Mouse (Mus musculus): ENCODE data around the gene Akr7a5. TPM values are rescaled to one million over a fixed set of nuclear protein-coding genes. Genes with fewer than 3 reads are reported as not detected.

The Akr7a5 gene
- polyA plus RNA-seq, 1 experiment from 2014 or later, result 139 TPM

GRCm38 (mm10) chr4:139272951-139273680 lies 37.4 kb upstream of the Akr7a5 start:
- Histone ChIP-seq H3K9ac (ENCODE audit: low read depth, low read length) (no peak overlapping the region), H3K27ac (ENCODE audit: low read depth, low read length) (no peak overlapping the region), H3K9me3 (ENCODE audit: control insufficient read depth, low read length) (no peaks in the 10 kb centered on the region), H3K4me1 (ENCODE audit: control insufficient read depth, insufficient read depth, low read length) (no peaks in the 10 kb centered on the region), H3K4me3 (ENCODE audit: low read length) (no peak overlapping the region), H3K27me3 (ENCODE audit: control insufficient read depth, insufficient read depth, low read length) (no peaks in the 10 kb centered on the region), H3K4me2 (replicated peaks; ENCODE audit: low read depth, low read length) (no peak overlapping the region), H3K36me3 (ENCODE audit: control insufficient read depth, insufficient read depth, low read length) (peaks cover 30% of the 10 kb centered on the region; the same call in 1 of the 2 replicates)
- 71% methylated on average over 10 of the region's 10 CpGs for WGBS
- ATAC-seq (ENCODE audit: low FRiP score, low TSS enrichment), result no peak

- Histone ChIP-seq H3K9me3 (ENCODE audit: control insufficient read depth, low read length) (no peaks in the 10 kb centered on the region), H3K27ac (ENCODE audit: low read depth, low read length) (no peak overlapping the region), H3K9ac (ENCODE audit: low read depth, low read length) (no peak overlapping the region), H3K4me1 (ENCODE audit: control insufficient read depth, insufficient read depth, low read length) (no peaks in the 10 kb centered on the region), H3K36me3 (ENCODE audit: control insufficient read depth, insufficient read depth, low read length) (peaks cover 23% of the 10 kb centered on the region; the same call in 1 of the 2 replicates), H3K4me3 (ENCODE audit: low read length) (no peak overlapping the region), H3K4me2 (replicated peaks; ENCODE audit: low read depth, low read length) (no peak overlapping the region), H3K27me3 (ENCODE audit: control insufficient read depth, insufficient read depth, low read length) (no peaks in the 10 kb centered on the region)
- 83% methylated on average over 7 of the region's 7 CpGs for WGBS
- no peak for ATAC-seq (ENCODE audit: low FRiP score, low TSS enrichment)
Measured at GRCm38 (mm10) chr4:139274573-139274972, 36.0 kb upstream of the Akr7a5 start.

GRCm38 (mm10) chr4:139276411-139276810 lies 34.1 kb upstream of the Akr7a5 start:
- Histone ChIP-seq H3K9ac (ENCODE audit: low read depth, low read length) (0 out of 2 replicates have a peak overlapping the region, but pooled peaks have one; percentile 12), H3K27ac (ENCODE audit: low read depth, low read length) (no peak overlapping the region), H3K27me3 (ENCODE audit: control insufficient read depth, insufficient read depth, low read length) (no peaks in the 10 kb centered on the region), H3K4me2 (replicated peaks; ENCODE audit: low read depth, low read length) (no peak overlapping the region), H3K9me3 (ENCODE audit: control insufficient read depth, low read length) (no peaks in the 10 kb centered on the region), H3K4me1 (ENCODE audit: control insufficient read depth, insufficient read depth, low read length) (no peaks in the 10 kb centered on the region), H3K36me3 (ENCODE audit: control insufficient read depth, insufficient read depth, low read length) (peaks cover 41% of the 10 kb centered on the region), H3K4me3 (ENCODE audit: low read length) (no peak overlapping the region)
- WGBS, result 91% methylated on average over 7 of the region's 7 CpGs
- no peak for ATAC-seq (ENCODE audit: low FRiP score, low TSS enrichment)

GRCm38 (mm10) chr4:139280530-139280929 lies 30.0 kb upstream of the Akr7a5 start:
- Histone ChIP-seq H3K9ac (ENCODE audit: low read depth, low read length) (no peak overlapping the region), H3K27ac (ENCODE audit: low read depth, low read length) (no peak overlapping the region), H3K36me3 (ENCODE audit: control insufficient read depth, insufficient read depth, low read length) (peaks cover 34% of the 10 kb centered on the region), H3K4me3 (ENCODE audit: low read length) (no peak overlapping the region), H3K27me3 (ENCODE audit: control insufficient read depth, insufficient read depth, low read length) (no peaks in the 10 kb centered on the region), H3K4me1 (ENCODE audit: control insufficient read depth, insufficient read depth, low read length) (peaks cover 26% of the 10 kb centered on the region), H3K4me2 (replicated peaks; ENCODE audit: low read depth, low read length) (no peak overlapping the region), H3K9me3 (ENCODE audit: control insufficient read depth, low read length) (no peaks in the 10 kb centered on the region)
- 93% methylated on average over 12 of the region's 12 CpGs for WGBS
- no peak for ATAC-seq (ENCODE audit: low FRiP score, low TSS enrichment)

- no peak overlapping the region for H3K9ac ChIP-seq (ENCODE audit: low read depth, low read length)
- no peak for ATAC-seq (ENCODE audit: low FRiP score, low TSS enrichment)
Measured at GRCm38 (mm10) chr4:139281791-139282345, 28.7 kb upstream of the Akr7a5 start.

GRCm38 (mm10) chr4:139282955-139283417 lies 27.6 kb upstream of the Akr7a5 start:
- H3K9ac ChIP-seq (ENCODE audit: low read depth, low read length), result no peak overlapping the region
- H3K9me3 ChIP-seq (ENCODE audit: control insufficient read depth, low read length), result no peaks in the 10 kb centered on the region
- ATAC-seq (ENCODE audit: low FRiP score, low TSS enrichment), result peak; percentile 72
- peak overlapping the region; percentile 51; the same call in 1 of the 2 replicates for H3K27ac ChIP-seq (ENCODE audit: low read depth, low read length)
- no peak overlapping the region for H3K4me2 ChIP-seq (replicated peaks; ENCODE audit: low read depth, low read length)
- 14% methylated on average over 6 of the region's 6 CpGs for WGBS
- no peak overlapping the region for H3K4me3 ChIP-seq (ENCODE audit: low read length)
- peaks cover 41% of the 10 kb centered on the region for H3K36me3 ChIP-seq (ENCODE audit: control insufficient read depth, insufficient read depth, low read length)
- peaks cover 26% of the 10 kb centered on the region for H3K4me1 ChIP-seq (ENCODE audit: control insufficient read depth, insufficient read depth, low read length)
- H3K27me3 ChIP-seq (ENCODE audit: control insufficient read depth, insufficient read depth, low read length), result no peaks in the 10 kb centered on the region

More at GRCm38 (mm10) chr4:139281791-139282345, 28.7 kb upstream of the Akr7a5 start:
- Histone ChIP-seq H3K4me1 (ENCODE audit: control insufficient read depth, insufficient read depth, low read length) (peaks cover 26% of the 10 kb centered on the region), H3K4me2 (replicated peaks; ENCODE audit: low read depth, low read length) (no peak overlapping the region), H3K4me3 (ENCODE audit: low read length) (no peak overlapping the region), H3K27ac (ENCODE audit: low read depth, low read length) (peak overlapping the region; percentile 51; the same call in 1 of the 2 replicates), H3K36me3 (ENCODE audit: control insufficient read depth, insufficient read depth, low read length) (peaks cover 34% of the 10 kb centered on the region), H3K27me3 (ENCODE audit: control insufficient read depth, insufficient read depth, low read length) (no peaks in the 10 kb centered on the region), H3K9me3 (ENCODE audit: control insufficient read depth, low read length) (no peaks in the 10 kb centered on the region)
- WGBS, result 21% methylated on average over 16 of the region's 16 CpGs

- peaks cover 58% of the 10 kb centered on the region for H3K36me3 ChIP-seq (ENCODE audit: control insufficient read depth, insufficient read depth, low read length)
- WGBS, result 27% methylated on average over 14 of the region's 15 CpGs
Measured at GRCm38 (mm10) chr4:139284877-139285276, 25.7 kb upstream of the Akr7a5 start.

GRCm38 (mm10) chr4:139286234-139286633 lies 24.3 kb upstream of the Akr7a5 start:
- ATAC-seq (ENCODE audit: low FRiP score, low TSS enrichment), result no peak
- Histone ChIP-seq H3K4me2 (replicated peaks; ENCODE audit: low read depth, low read length) (no peak overlapping the region), H3K9me3 (ENCODE audit: control insufficient read depth, low read length) (no peaks in the 10 kb centered on the region), H3K36me3 (ENCODE audit: control insufficient read depth, insufficient read depth, low read length) (peaks cover 58% of the 10 kb centered on the region), H3K4me1 (ENCODE audit: control insufficient read depth, insufficient read depth, low read length) (peaks cover 26% of the 10 kb centered on the region), H3K27me3 (ENCODE audit: control insufficient read depth, insufficient read depth, low read length) (no peaks in the 10 kb centered on the region), H3K27ac (ENCODE audit: low read depth, low read length) (no peak overlapping the region), H3K9ac (ENCODE audit: low read depth, low read length) (no peak overlapping the region), H3K4me3 (ENCODE audit: low read length) (no peak overlapping the region)
- WGBS, result 80% methylated on average over 5 of the region's 5 CpGs

More at GRCm38 (mm10) chr4:139284877-139285276, 25.7 kb upstream of the Akr7a5 start:
- ATAC-seq (ENCODE audit: low FRiP score, low TSS enrichment), result no peak
- Histone ChIP-seq H3K9ac (ENCODE audit: low read depth, low read length) (no peak overlapping the region), H3K4me1 (ENCODE audit: control insufficient read depth, insufficient read depth, low read length) (peaks cover 26% of the 10 kb centered on the region), H3K4me3 (ENCODE audit: low read length) (no peak overlapping the region), H3K4me2 (replicated peaks; ENCODE audit: low read depth, low read length) (no peak overlapping the region), H3K27ac (ENCODE audit: low read depth, low read length) (no peak overlapping the region), H3K27me3 (ENCODE audit: control insufficient read depth, insufficient read depth, low read length) (no peaks in the 10 kb centered on the region), H3K9me3 (ENCODE audit: control insufficient read depth, low read length) (no peaks in the 10 kb centered on the region)
